Comparison of ENCODE assay signal across 24 mouse cellular contexts in genomic region chr4:82831155-82831554, GRCm38 (mm10). TPM values are rescaled to one million over a fixed set of nuclear protein-coding genes. Genes with fewer than 3 reads are reported as not detected.
"Had no signal": no experiment of that assay in that cellular context is flagged by ENCODE, and none has a peak within 500 bp of the region (broad histone marks: within the 10 kb centered on the region; RNA-seq: fewer than 3 reads in every experiment).

No protein-coding gene starts in this region.

- H3K4me3 ChIP-seq: neural tube, embryonic 13.5 days; neural tube, embryonic 15.5 days; stomach, embryonic 15.5 days had no signal

- H3K27ac ChIP-seq: neural tube, embryonic 13.5 days; neural tube, embryonic 15.5 days; stomach, embryonic 15.5 days; stomach, postnatal 0 days had no signal

- H3K27me3 ChIP-seq: neural tube, embryonic 13.5 days; neural tube, embryonic 15.5 days; stomach, embryonic 15.5 days had no signal

- H3K4me1 ChIP-seq: neural tube, embryonic 13.5 days; neural tube, embryonic 15.5 days; stomach, embryonic 15.5 days had no signal

- H3K4me2 ChIP-seq: neural tube, embryonic 13.5 days; neural tube, embryonic 15.5 days; stomach, embryonic 15.5 days had no signal

- H3K9ac ChIP-seq: neural tube, embryonic 13.5 days; neural tube, embryonic 15.5 days; stomach, embryonic 15.5 days had no signal

- H3K36me3 ChIP-seq: stomach, embryonic 15.5 days had no signal

- H3K9me3 ChIP-seq: neural tube, embryonic 13.5 days; neural tube, embryonic 15.5 days; stomach, embryonic 15.5 days had no signal

- DNase-seq: retina, postnatal 1 day; right cerebral cortex, adult 18-20 months; right cerebral cortex, postnatal 14 days; right cerebral cortex, postnatal 25 days; right cerebral cortex, postnatal 4 days; spleen, adult 18-20 months; thymus, adult 18-20 months; thymus, adult 2 months; thymus, postnatal 14 days; thymus, postnatal 25 days; thymus, postnatal 36 days; thymus, postnatal 4 days had no signal

RNA-seq across cellular contexts. Expression of gene Cer1, which starts 53.8 kb away (rescaled TPM):
- total RNA-seq: neutrophil, adult 5-6 weeks had no signal
- polyA plus RNA-seq: neural tube, embryonic 14.5 days; small intestine, adult 2 months; spleen, adult 2 months; stomach, embryonic 14.5 days; testis, adult 2 months; thymus, adult 2 months; thymus, postnatal 0 days; urinary bladder, adult 2 months had no signal
